Mouse (Mus musculus) cortical plate, adult 2 months (tissue): ENCODE measurements around the gene Spata13.

ENCODE experiments used
- CTCF ChIP-seq: fragments of 200-500 bp; IDR thresholded peaks from 2 replicates; pipeline ENCODE4 v1.5.1; 2011; ENCODE audit warnings: mild to moderate bottlenecking, control low read depth, low read length; ENCODE audit not compliant: insufficient read depth; ENCODE audit errors: extremely low read depth
- POLR2A ChIP-seq: fragments of 200-500 bp; IDR thresholded peaks from 2 replicates; pipeline ENCODE4 v1.6.1; 2011; ENCODE audit warnings: mild to moderate bottlenecking, low read length, control low read depth; ENCODE audit not compliant: insufficient read depth; ENCODE audit errors: extremely low read depth

DNA sequence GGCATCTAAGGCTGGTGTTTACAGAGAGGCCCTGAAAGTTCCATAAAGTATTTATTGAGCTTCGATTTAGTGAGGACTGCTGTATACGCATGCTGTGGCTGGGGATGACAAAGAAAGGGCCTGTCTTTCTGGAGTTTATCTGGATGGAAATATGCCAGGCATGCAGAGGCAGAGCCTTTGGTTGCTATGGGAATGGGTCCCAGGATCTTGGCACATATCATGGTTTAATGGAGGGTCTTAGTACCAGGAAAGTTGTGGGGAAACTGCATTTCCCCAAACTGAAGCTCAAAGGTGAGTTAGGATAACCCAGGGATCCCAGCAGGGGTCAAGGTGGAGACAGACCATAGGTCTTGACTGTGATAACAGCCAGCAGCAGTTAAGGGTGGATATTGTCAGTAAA lies 37.7 kb downstream of the Spata13 start:
- TF ChIP-seq POLR2A, result no peak
- no peak for TF ChIP-seq CTCF
